Mouse (Mus musculus) embryonic facial prominence, embryonic 13.5 days (tissue): ENCODE measurements around the gene Atf7ip. TPM values are rescaled to one million over a fixed set of nuclear protein-coding genes. Genes with fewer than 3 reads are reported as not detected.
A peak's percentile ranks its signal among the peaks of the same experiment; 100 is the strongest.
"Not testable (repeated sequence)": the region's sequence is repeated elsewhere in the genome, so short reads cannot be mapped to it uniquely, and the experiment has no call there.

Source experiments
- ATAC-seq: fragments of 200-750 bp; cut with Nextera tagmentation; 2 replicates; pipeline ENCODE4 v1.8.0; 2017; ENCODE audit warnings: low read depth; ENCODE audit not compliant: insufficient number of reproducible peaks, insufficient read depth, low FRiP score, low TSS enrichment
- H3K27ac ChIP-seq: fragments of 300-500 bp; sonication (generic); 2 replicates; pipeline ENCODE4 v1.5.1; 2015; ENCODE audit warnings: moderate library complexity, mild to moderate bottlenecking, inconsistent platforms
- H3K27me3 ChIP-seq: fragments of 300-500 bp; sonication (generic); 2 replicates; pipeline ENCODE4 v1.6.1; 2015; ENCODE audit warnings: mild to moderate bottlenecking, inconsistent platforms
- H3K36me3 ChIP-seq: fragments of 300-500 bp; sonication (generic); 2 replicates; pipeline ENCODE4 v1.6.1; 2015; ENCODE audit warnings: mild to moderate bottlenecking, inconsistent platforms
- H3K4me1 ChIP-seq: fragments of 300-500 bp; sonication (generic); 2 replicates; pipeline ENCODE4 v1.6.1; 2015; ENCODE audit warnings: inconsistent platforms
- H3K4me2 ChIP-seq: fragments of 300-500 bp; sonication (generic); 2 replicates; pipeline ENCODE4 v1.6.1; 2015; ENCODE audit warnings: moderate library complexity, mild to moderate bottlenecking, inconsistent platforms
- H3K4me3 ChIP-seq: fragments of 300-500 bp; sonication (generic); 2 replicates; pipeline ENCODE4 v1.5.1; 2015; ENCODE audit warnings: mild to moderate bottlenecking, inconsistent platforms
- H3K9ac ChIP-seq: fragments of 300-500 bp; sonication (generic); 2 replicates; pipeline ENCODE4 v1.6.1; 2015; ENCODE audit warnings: mild to moderate bottlenecking, inconsistent platforms
- H3K9me3 ChIP-seq: fragments of 300-500 bp; sonication (generic); 2 replicates; pipeline ENCODE4 v1.6.1; 2016; ENCODE audit warnings: inconsistent platforms
- WGBS: fragments of 180-500 bp; shearing (Covaris S2); methylation state at CpG from one replicate; pipeline ENCODE4 v1.1.7; 2015; ENCODE audit warnings: mixed read lengths; 5-methylcytosine and 5-hydroxymethylcytosine counted together
- polyA plus RNA-seq: library from polyadenylated mRNA; unstranded; fragments of >200 nt; fragmentation: Nextera tagmentation; extraction: Ambion mirVana; gene quantifications from 2 replicates; pipeline ENCODE4 v1.2.1, GENCODE M21; 2015

Atf7ip gene
- 39.0 and 56.3 TPM in 2 replicates for polyA plus RNA-seq

DNA sequence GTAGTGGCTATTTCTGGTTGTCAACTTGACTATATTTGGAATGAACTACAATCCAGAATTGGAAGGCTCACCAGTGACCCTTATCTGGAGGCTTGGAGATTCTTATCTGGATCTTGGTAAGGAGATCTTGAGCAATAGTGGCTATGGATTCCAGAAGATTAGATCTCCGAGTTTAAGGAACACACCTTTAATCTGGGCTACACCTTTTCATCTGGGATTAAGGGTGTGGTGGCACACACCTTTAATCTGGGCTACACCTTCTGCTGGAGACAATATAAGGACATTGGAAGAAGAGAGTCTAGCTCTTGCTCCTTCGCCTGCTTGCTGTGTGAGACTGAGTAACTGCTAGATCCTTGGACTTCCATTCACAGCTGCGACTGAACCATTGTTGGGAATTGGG lies at the start of gene Atf7ip:
TSS of gene Atf7ip (plus strand) at position 301 of the 400 bp plus-strand sequence.
- not testable (repeated sequence) for H3K9ac ChIP-seq, H3K4me3 ChIP-seq, H3K4me2 ChIP-seq, H3K27me3 ChIP-seq, H3K36me3 ChIP-seq, H3K27ac ChIP-seq, ATAC-seq, H3K9me3 ChIP-seq, H3K4me1 ChIP-seq
- WGBS: 93% methylated on average over 3 of the region's 3 CpGs

DNA sequence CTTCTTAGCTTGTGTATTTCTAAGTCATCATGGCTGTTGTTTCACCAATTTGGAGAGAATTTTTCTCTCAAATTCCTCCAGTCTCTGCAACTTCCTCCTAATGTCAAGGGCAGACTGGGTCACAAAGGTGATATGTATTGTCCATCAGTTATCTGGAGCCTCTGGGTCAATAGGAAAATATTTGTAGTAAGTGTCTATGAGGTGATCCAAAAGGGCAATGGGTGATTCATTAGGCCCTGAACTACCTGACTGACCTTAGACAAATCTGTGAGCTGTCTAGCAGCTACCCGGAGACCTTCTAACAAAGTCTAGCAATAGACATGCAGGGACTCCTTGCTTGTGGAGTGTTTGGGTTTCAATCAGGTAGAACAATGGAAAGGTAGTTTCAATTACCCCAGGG lies 49.7 kb upstream of the Atf7ip start:
- H3K36me3 ChIP-seq: no peaks in the 10 kb centered on the region
- no peaks in the 10 kb centered on the region for H3K4me1 ChIP-seq
- no peak for ATAC-seq
- no peaks in the 10 kb centered on the region for H3K9me3 ChIP-seq
- 84% methylated on average over 1 of the region's 1 CpGs for WGBS
- H3K4me2 ChIP-seq: no peak overlapping the region
- no peak overlapping the region for H3K27ac ChIP-seq
- no peaks in the 10 kb centered on the region for H3K27me3 ChIP-seq
- H3K4me3 ChIP-seq: no peak overlapping the region
- H3K9ac ChIP-seq: no peak overlapping the region

DNA sequence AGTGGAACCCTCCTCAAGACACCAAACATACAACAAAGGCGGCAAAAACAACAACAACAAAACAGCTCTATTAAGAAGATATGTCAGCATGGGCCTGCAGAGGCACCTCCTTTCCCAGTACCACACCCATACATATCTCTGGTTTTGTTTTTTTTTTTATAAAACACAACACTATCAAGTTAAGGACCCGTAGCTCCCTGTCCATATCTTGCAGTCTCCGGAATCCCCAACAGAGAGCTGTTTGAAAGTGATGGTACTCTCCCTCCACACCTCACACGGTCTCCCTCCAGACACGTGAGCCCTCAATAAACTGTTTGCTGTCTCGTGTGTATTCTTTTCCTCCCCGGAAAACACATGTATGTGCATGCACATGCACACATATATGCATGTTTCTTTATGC lies 46.8 kb upstream of the Atf7ip start:
- no peak for ATAC-seq
- no peak overlapping the region for H3K9ac ChIP-seq
- no peak overlapping the region for H3K4me2 ChIP-seq
- no peak overlapping the region for H3K27ac ChIP-seq
- no peaks in the 10 kb centered on the region for H3K27me3 ChIP-seq
- H3K4me3 ChIP-seq: no peak overlapping the region
- H3K4me1 ChIP-seq: peaks cover 7% of the 10 kb centered on the region; the same call in 1 of the 2 replicates
- no peaks in the 10 kb centered on the region for H3K9me3 ChIP-seq
- 88% methylated on average over 7 of the region's 7 CpGs for WGBS
- H3K36me3 ChIP-seq: no peaks in the 10 kb centered on the region

DNA sequence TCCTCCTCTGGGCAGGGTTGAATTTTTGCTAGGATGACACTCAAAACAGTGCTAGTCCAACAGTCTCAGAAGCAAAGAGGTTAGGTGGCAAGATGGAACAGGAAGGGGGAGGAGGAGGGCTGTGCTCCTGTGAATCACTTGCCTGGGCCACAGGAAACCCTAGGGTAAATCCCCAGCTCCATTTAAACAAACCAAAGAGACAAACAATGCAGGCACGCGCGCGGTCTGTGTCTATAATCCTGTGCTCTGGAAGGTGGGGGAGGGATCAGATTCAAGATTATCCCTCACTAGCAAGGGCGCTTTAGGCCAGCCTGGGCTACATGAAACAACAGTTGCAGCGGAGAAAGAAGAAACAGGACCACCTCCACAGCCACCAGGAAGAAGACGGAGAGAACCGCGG lies 42.5 kb upstream of the Atf7ip start:
- no peak for ATAC-seq
- no peaks in the 10 kb centered on the region for H3K9me3 ChIP-seq
- peaks cover 32% of the 10 kb centered on the region for H3K4me1 ChIP-seq
- H3K36me3 ChIP-seq: no peaks in the 10 kb centered on the region
- H3K27me3 ChIP-seq: no peaks in the 10 kb centered on the region
- 70% methylated on average over 9 of the region's 9 CpGs for WGBS
- H3K4me3 ChIP-seq: no peak overlapping the region
- H3K27ac ChIP-seq: 0 out of 2 replicates have a peak overlapping the region, but pooled peaks have one; percentile 69
- no peak overlapping the region for H3K9ac ChIP-seq
- H3K4me2 ChIP-seq: no peak overlapping the region

DNA sequence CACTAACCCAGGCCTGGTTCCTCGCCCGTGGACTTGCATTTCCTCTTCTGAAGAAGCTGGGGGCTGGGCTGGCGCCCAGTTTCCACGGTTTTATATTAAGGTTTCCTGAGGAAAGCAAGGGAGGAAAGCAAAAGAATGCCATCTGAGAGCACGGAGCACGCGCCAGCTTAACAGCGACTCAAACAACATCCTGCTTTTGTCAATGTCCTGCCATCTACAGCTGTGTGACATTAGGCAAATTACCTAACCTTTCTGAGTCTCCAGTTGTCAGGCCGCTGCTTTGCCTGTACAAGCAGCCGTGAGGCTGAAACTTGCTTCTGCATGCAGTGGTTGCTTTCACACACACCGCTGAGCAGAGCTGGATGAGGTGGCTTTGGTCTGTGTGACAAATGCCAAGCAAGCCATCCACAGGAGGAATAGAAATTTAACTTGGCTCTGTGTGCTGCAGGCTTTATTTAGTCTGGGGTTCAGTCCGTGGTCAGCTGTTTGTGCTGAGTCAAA lies 41.8 kb upstream of the Atf7ip start:
- H3K4me3 ChIP-seq: no peak overlapping the region
- WGBS: 50% methylated on average over 12 of the region's 12 CpGs
- no peak overlapping the region for H3K9ac ChIP-seq
- no peaks in the 10 kb centered on the region for H3K27me3 ChIP-seq
- no peak overlapping the region for H3K4me2 ChIP-seq
- no peaks in the 10 kb centered on the region for H3K36me3 ChIP-seq
- peaks cover 37% of the 10 kb centered on the region for H3K4me1 ChIP-seq
- ATAC-seq: no peak
- peak overlapping the region; percentile 69 for H3K27ac ChIP-seq
- H3K9me3 ChIP-seq: no peaks in the 10 kb centered on the region

DNA sequence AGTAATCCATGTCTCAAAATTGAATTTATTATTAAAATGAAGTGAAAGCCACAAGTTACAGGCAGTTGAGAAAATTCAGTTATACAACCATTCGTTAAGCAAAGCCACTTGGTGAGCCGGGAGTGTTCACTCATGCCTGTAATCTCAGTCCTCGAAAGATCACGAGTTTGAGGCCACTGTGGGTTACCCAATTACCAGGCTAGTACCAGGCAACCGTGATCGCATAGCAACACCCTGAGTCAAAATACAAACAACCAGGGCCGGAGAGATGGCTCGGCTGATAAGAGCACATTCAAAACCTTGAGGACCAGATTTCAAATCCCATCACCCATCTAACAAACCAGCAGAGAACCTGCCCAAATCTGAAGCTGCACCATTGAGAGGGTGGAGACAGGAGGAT lies 40.9 kb upstream of the Atf7ip start:
- no peaks in the 10 kb centered on the region for H3K36me3 ChIP-seq
- no peak overlapping the region for H3K9ac ChIP-seq
- 0 out of 2 replicates have a peak overlapping the region, but pooled peaks have one; percentile 96 for H3K27ac ChIP-seq
- H3K9me3 ChIP-seq: no peaks in the 10 kb centered on the region
- ATAC-seq: no peak
- WGBS: 77% methylated on average over 8 of the region's 8 CpGs
- peaks cover 45% of the 10 kb centered on the region for H3K4me1 ChIP-seq
- H3K4me3 ChIP-seq: no peak overlapping the region
- H3K27me3 ChIP-seq: no peaks in the 10 kb centered on the region
- no peak overlapping the region for H3K4me2 ChIP-seq

DNA sequence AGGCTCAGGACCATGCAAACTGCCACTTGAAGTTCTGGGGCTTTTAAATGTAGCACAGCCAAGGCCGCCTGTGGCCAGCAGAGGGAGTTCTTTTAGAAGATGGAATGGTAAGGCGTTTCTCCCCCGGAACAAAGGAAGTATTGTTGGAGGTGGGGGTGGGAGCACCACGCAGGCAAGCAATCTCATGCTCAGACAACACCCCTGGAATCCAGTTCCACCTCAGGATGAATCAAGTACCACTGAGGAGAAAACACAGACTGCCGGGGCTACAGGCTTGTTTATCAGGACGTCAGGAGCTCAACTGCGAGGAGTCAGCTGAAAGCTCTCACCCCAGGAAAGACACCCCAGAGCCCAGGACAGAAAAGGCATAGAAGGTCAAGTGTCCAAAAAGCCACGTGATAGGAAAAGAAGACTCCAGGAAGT lies 40.0 kb upstream of the Atf7ip start:
- 27% methylated on average over 8 of the region's 8 CpGs for WGBS
- peak overlapping the region; percentile 96 for H3K27ac ChIP-seq
- ATAC-seq: no peak
- H3K27me3 ChIP-seq: no peaks in the 10 kb centered on the region
- peaks cover 55% of the 10 kb centered on the region for H3K4me1 ChIP-seq
- no peak overlapping the region for H3K4me3 ChIP-seq
- no peaks in the 10 kb centered on the region for H3K36me3 ChIP-seq
- H3K9ac ChIP-seq: no peak overlapping the region
- H3K4me2 ChIP-seq: no peak overlapping the region
- no peaks in the 10 kb centered on the region for H3K9me3 ChIP-seq

DNA sequence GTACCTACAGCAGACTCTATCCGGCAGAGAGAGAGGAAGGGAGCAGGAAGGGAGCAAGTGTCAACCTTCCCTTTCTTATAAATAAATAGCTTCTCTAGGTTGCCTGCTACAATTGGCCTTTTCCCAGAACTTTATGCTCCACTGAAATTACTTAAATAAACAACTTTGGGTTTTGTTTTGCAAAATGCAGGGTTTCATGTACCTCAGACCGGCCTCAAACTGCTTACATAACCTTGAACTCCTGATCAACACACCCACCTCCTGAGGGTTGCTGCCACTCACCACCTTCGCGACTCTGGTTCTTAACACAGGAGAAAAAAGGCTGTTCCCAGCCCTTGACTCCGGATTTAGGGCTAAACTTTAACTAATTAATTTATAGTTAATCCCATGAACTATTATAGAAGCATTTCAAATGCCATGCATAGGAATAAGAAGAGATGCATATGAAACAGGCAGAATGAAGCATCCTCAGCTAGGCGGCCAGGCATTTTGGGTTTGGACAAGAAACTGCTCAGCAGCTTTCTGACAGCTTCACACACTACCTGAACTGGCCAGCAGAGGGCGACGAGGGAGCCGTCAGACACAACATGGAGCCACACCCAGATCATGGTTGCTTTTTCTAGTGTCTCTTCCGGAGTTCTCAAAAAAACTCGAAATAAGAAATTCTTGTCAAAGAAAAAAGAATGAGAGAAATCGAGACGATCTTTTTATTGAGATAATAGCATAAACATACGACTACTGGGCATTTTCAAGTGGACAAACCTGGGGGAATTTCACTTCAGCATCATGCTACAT lies 38.8 kb upstream of the Atf7ip start:
- no peaks in the 10 kb centered on the region for H3K36me3 ChIP-seq
- H3K27me3 ChIP-seq: no peaks in the 10 kb centered on the region
- H3K9me3 ChIP-seq: no peaks in the 10 kb centered on the region
- 49% methylated on average over 14 of the region's 14 CpGs for WGBS
- no peak overlapping the region for H3K4me2 ChIP-seq
- no peak overlapping the region for H3K9ac ChIP-seq
- peak overlapping the region; percentile 96 for H3K27ac ChIP-seq
- peaks cover 63% of the 10 kb centered on the region for H3K4me1 ChIP-seq
- no peak for ATAC-seq
- no peak overlapping the region for H3K4me3 ChIP-seq

DNA sequence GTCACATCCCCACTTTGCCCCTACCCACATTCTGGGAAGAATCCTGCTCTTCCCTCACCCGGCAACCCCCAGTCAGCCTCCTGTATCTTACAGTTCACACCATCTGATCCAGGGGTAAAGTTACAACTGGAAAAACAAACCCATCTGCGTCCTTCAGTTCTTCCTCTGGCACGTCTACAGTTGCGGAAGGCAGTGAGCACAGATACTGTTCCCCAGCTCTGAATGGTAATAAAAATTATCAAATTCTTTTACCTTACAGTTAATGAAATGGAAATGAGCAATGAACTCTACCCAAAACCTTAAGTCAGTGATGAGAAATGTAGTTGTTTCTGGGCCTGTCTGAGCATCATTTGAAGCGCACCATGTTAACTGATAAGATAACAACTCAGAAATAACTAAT lies 38.1 kb upstream of the Atf7ip start:
- Histone ChIP-seq H3K27me3 (no peaks in the 10 kb centered on the region), H3K4me2 (no peak overlapping the region), H3K4me1 (peaks cover 66% of the 10 kb centered on the region), H3K9ac (no peak overlapping the region), H3K36me3 (no peaks in the 10 kb centered on the region), H3K9me3 (no peaks in the 10 kb centered on the region), H3K27ac (peak overlapping the region; percentile 96), H3K4me3 (no peak overlapping the region)
- no peak for ATAC-seq
- WGBS: 26% methylated on average over 5 of the region's 5 CpGs

DNA sequence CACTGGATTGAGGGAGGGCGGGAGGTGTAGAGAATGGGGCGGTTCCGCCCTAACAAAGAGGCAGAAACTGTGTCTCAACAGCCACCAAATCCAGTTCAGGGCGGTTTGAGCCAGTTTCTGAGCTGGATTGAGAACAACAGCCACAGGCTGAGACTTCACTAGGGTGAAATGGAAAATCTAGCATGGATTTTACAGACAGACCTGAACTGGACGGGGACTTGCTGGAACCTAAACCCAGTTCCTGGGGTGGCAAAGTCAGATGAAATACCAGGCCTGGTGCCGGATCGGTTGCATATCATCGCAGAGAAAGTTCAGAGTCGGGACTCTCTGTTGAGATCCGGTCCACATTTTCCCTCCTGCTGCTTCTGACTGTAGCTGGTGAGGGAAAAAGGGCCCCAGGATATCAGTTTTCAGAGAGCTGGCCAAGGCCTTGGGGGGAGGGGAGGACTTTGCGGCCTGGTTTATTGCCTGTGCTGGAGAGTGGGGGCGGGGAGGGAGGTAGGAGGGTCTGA lies 37.5 kb upstream of the Atf7ip start:
- Histone ChIP-seq H3K4me3 (no peak overlapping the region), H3K4me1 (peaks cover 67% of the 10 kb centered on the region), H3K4me2 (no peak overlapping the region), H3K27me3 (no peaks in the 10 kb centered on the region), H3K27ac (peak overlapping the region; percentile 96), H3K36me3 (no peaks in the 10 kb centered on the region), H3K9me3 (no peaks in the 10 kb centered on the region), H3K9ac (no peak overlapping the region)
- ATAC-seq: peak; percentile 88
- WGBS: 2% methylated on average over 12 of the region's 12 CpGs

DNA sequence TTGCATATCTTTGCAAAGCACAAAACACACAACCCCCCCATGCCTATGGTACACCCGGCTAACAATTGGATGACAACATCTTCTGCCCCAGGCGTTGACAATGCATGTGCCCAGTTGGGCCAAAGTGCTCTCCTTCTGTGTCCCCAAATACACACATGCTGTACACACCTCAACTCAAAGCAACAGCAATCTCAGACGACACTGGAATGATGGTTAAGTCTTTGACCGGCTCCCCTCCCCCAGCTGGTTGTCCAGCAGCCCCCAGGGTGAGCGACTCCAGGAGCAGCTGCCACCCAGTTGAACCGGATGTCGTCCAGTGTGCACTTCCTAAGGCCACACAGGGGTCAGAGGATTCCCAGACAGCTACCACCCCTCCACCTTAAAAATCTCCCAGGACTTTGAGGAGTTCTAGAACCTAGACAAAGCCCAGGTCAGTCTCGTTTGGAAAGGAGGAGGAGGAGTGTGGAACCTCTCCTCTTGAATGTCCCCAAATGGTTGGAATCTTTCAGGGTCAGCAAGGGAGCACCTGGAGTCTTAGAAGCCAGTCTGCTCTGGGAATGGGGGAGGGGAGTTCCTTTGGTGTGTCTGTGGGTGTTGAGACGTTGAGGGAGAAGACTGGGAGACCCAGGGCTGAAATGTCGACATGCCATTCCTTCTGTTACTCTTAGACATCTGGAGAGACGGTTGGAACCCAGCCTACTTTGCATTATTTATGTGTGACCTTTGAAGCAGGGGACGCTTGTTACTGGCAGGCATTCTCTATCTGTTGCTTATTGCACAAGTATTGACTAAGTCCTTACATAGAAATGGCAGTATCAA lies 36.8 kb upstream of the Atf7ip start:
- 17% methylated on average over 12 of the region's 12 CpGs for WGBS
- Histone ChIP-seq H3K4me1 (peaks cover 60% of the 10 kb centered on the region), H3K36me3 (no peaks in the 10 kb centered on the region), H3K4me3 (no peak overlapping the region), H3K27ac (peak overlapping the region; percentile 96), H3K9me3 (no peaks in the 10 kb centered on the region), H3K27me3 (no peaks in the 10 kb centered on the region), H3K4me2 (0 out of 2 replicates have a peak overlapping the region, but pooled peaks have one; percentile 9), H3K9ac (no peak overlapping the region)
- no peak; the same call in 1 of the 2 replicates for ATAC-seq
